Mouse (Mus musculus) midbrain, postnatal 0 days (tissue): ENCODE measurements around the gene Flywch1. TPM values are rescaled to one million over a fixed set of nuclear protein-coding genes. Genes with fewer than 3 reads are reported as not detected.

Experiments
- ATAC-seq: fragments of 200-750 bp; cut with Nextera tagmentation; 2 replicates; pipeline ENCODE4 v1.8.0; 2017; ENCODE audit warnings: moderate number of reproducible peaks, mild to moderate bottlenecking, moderate TSS enrichment, moderate library complexity; ENCODE audit not compliant: low FRiP score
- DNase-seq: peaks from one replicate; pipeline ENCODE4 v3.0.0-alpha.2; 2015; ENCODE audit warnings: low spot score
- H3K27ac ChIP-seq: fragments of 300-500 bp; sonication (generic); 2 replicates; pipeline ENCODE4 v1.5.1; 2014; ENCODE audit warnings: low read depth, mild to moderate bottlenecking, low read length, mixed read lengths
- H3K27me3 ChIP-seq: fragments of 300-500 bp; sonication (generic); 2 replicates; pipeline ENCODE4 v1.6.1; 2014; ENCODE audit warnings: low read length, control low read depth, mixed read lengths; ENCODE audit not compliant: insufficient read depth
- H3K36me3 ChIP-seq: fragments of 300-500 bp; sonication (generic); 2 replicates; pipeline ENCODE4 v1.6.1; 2014; ENCODE audit warnings: low read length, control low read depth, mixed read lengths; ENCODE audit not compliant: insufficient read depth
- H3K4me1 ChIP-seq: fragments of 300-500 bp; sonication (generic); 2 replicates; pipeline ENCODE4 v1.6.1; 2014; ENCODE audit warnings: mild to moderate bottlenecking, control low read depth, antibody characterized with exemption, low read length, mixed read lengths; ENCODE audit not compliant: insufficient read depth
- H3K4me2 ChIP-seq: fragments of 300-500 bp; sonication (generic); 2 replicates; pipeline ENCODE4 v1.6.1; 2014; ENCODE audit warnings: low read depth, mild to moderate bottlenecking, low read length, mixed read lengths; ENCODE audit not compliant: poor library complexity, severe bottlenecking
- H3K4me3 ChIP-seq: fragments of 300-500 bp; sonication (generic); 2 replicates; pipeline ENCODE4 v1.5.1; 2014; ENCODE audit warnings: low read depth, mild to moderate bottlenecking, low read length, moderate library complexity
- H3K9ac ChIP-seq: fragments of 300-500 bp; sonication (generic); replicated peaks from 2 replicates; pipeline ENCODE4 v1.6.1; 2014; ENCODE audit warnings: mild to moderate bottlenecking, low read length, moderate library complexity, mixed read lengths; ENCODE audit not compliant: poor library complexity, severe bottlenecking
- H3K9me3 ChIP-seq: fragments of 300-500 bp; sonication (generic); 2 replicates; pipeline ENCODE4 v1.6.1; 2016; ENCODE audit warnings: low read length, control low read depth
- CTCF ChIP-seq: IDR thresholded peaks from 2 replicates; pipeline ENCODE4 v1.5.1; 2016; ENCODE audit warnings: antibody characterized with exemption, mild to moderate bottlenecking
- WGBS: fragments of 180-500 bp; shearing (Covaris S2); extraction: QIAGEN DNeasy Blood & Tissue Kit; methylation state at CpG from one replicate; pipeline ENCODE4 v1.1.7; 2014; 5-methylcytosine and 5-hydroxymethylcytosine counted together
- polyA plus RNA-seq: library from polyadenylated mRNA; unstranded; fragments of >200 nt; fragmentation: Nextera tagmentation; extraction: Ambion mirVana; gene quantifications from 2 replicates; pipeline ENCODE4 v1.2.1, GENCODE M21; 2015
- total RNA-seq: library from RNA; depleted of rRNA; stranded (reverse); fragments of >200 nt; gene quantifications from 2 replicates; pipeline ENCODE4 v1.2.3, GENCODE M21; 2014

Gene Flywch1
- total and polyA plus RNA-seq, 2 experiments from 2014 or later: 188 to 248 TPM

DNA sequence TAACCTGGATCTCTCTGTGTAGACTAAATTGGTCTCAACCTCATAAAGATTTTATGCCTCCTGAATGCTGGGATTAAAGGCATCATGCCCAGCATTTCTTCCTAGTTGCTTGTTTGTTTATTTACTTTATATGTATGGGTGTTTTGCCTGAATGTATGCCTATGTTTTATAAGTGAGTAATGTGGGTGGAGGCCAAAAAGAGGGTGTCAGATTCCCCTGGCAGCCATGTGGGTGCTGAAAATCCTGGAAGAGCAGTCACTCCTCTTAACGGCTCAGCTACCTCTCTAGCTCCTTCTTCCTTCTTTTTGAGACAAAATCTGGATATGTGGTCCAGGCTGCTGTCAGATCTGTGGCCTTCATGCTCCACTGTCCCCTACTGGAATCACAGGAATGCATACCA lies 41.0 kb downstream of the Flywch1 start:
- H3K27me3 ChIP-seq: no peaks in the 10 kb centered on the region
- no peak for ATAC-seq
- WGBS: 68% methylated on average over 1 of the region's 1 CpGs

DNA sequence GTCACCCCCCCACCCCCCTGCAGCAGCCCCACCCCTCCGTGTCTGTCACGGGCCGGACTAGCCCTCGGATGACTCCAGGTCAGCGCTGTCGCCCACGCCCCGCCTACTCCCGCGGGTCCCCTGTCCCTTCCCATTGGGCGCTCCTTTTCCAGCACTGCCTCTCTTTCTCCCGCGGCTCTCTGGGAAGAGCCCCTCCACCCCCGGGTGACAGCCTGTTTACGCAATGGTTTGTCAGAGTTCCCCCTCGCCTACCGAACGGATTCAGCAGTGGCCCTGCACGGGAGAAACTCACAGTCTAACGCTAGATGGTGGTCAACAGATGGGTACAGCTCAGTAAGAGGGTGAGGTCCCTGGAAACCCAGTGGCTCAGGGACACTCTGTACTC lies 44.7 kb downstream of the Flywch1 start:
- Histone ChIP-seq H3K4me2 (peak overlapping the region; percentile 95), H3K4me1 (0 out of 2 replicates have a peak, but pooled peaks cover 5% of the 10 kb centered on the region), H3K9me3 (no peaks in the 10 kb centered on the region), H3K27me3 (no peaks in the 10 kb centered on the region), H3K9ac (peak overlapping the region; percentile 69; the same call in 1 of the 2 replicates), H3K4me3 (peak overlapping the region; percentile 86), H3K36me3 (no peaks in the 10 kb centered on the region), H3K27ac (no peak overlapping the region)
- peak; percentile 84 for ATAC-seq
- WGBS: 1% methylated on average over 20 of the region's 20 CpGs
- peak; percentile 87 for DNase-seq
- TF ChIP-seq CTCF: peak; percentile 55

More for the DNA sequence above, 41.0 kb downstream of the Flywch1 start:
- Histone ChIP-seq H3K36me3 (peaks cover 1% of the 10 kb centered on the region; the same call in 1 of the 2 replicates), H3K4me1 (0 out of 2 replicates have a peak, but pooled peaks cover 5% of the 10 kb centered on the region), H3K4me2 (no peak overlapping the region), H3K27ac (no peak overlapping the region), H3K9ac (no peak overlapping the region), H3K9me3 (no peaks in the 10 kb centered on the region), H3K4me3 (no peak overlapping the region)
- DNase-seq: no peak
- no peak for TF ChIP-seq CTCF

DNA sequence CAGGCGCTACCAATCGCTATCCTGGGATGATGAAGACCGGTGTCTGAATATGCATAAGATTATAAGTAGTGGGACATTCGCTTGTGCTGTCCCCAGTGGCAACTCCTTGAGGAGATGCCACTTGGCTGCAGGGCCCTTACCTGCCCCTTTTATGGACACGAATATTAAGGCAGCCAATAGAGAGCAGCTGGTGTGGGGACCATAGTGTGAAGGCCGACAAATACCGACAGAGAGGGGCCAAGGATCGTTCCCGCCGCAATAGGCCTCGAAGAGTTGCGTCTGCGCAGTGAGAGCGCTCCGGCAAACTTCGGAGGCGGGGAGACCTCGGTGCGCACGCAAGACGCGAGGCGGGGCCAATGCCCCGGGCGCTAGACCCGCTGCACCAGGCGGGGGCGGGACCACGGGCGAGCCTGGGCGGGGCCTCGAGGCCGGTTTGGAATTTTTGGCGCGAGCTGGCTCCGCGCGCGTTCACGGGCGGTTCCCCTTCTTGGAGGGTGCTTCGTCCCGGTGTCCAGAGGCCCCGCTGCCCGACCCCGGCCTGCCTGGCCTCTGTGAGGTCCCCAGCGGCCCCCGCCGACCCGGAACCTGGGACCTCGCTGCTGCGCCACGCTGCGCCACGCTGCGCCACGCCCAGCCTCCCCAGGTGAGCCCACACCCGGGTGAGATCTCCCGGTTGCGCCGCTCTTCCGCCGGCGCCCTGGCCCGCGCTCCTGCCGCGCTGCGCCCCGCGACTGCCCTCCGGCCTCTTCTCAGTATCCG lies 45.2 kb downstream of the Flywch1 start, which contains the start of gene Pkmyt1:
Gene Pkmyt1, plus strand, starts transcription at position 338 of the 759 bp plus-strand sequence.
- 0 out of 2 replicates have a peak, but pooled peaks have one; percentile 20 for TF ChIP-seq CTCF
- no peaks in the 10 kb centered on the region for H3K9me3 ChIP-seq
- no peaks in the 10 kb centered on the region for H3K27me3 ChIP-seq
- 0 out of 2 replicates have a peak, but pooled peaks cover 5% of the 10 kb centered on the region for H3K4me1 ChIP-seq
- H3K36me3 ChIP-seq: no peaks in the 10 kb centered on the region
- peak; percentile 93 for ATAC-seq
- peak; percentile 96 for DNase-seq
- WGBS: 1% methylated on average over 61 of the region's 73 CpGs
- H3K4me2 ChIP-seq: peak within 1 kb of the TSS; percentile 95
- peak within 1 kb of the TSS; percentile 69 for H3K9ac ChIP-seq
- H3K4me3 ChIP-seq: peak within 1 kb of the TSS; percentile 86
- peak within 1 kb of the TSS; percentile 72 for H3K27ac ChIP-seq

DNA sequence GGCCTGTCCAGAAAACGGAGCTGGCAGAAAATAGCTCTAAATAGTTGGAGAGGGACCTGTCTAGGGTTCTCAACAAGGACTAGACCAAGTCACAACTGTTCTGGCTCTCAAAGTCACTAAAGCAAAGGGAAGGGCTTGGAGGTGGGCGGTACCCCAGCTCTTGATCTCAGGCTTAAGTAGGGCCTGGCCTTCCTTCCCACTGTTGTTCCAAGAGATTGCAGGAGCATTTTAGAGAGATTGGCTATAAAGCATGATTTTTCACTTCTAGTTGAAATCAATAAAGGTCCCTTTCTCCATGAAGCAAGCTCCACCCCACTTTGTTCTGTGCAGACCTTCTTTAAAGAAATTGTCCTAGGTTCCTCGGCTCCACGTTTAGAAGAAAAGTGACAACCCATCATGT lies 45.9 kb downstream of the Flywch1 start:
- TF ChIP-seq CTCF: no peak
- H3K4me3 ChIP-seq: peak overlapping the region; percentile 86; the same call in 1 of the 2 replicates
- 63% methylated on average over 4 of the region's 4 CpGs for WGBS
- peak overlapping the region; percentile 95 for H3K4me2 ChIP-seq
- 0 out of 2 replicates have a peak, but pooled peaks cover 5% of the 10 kb centered on the region for H3K4me1 ChIP-seq
- no peaks in the 10 kb centered on the region for H3K27me3 ChIP-seq
- no peaks in the 10 kb centered on the region for H3K36me3 ChIP-seq
- no peaks in the 10 kb centered on the region for H3K9me3 ChIP-seq
- no peak for ATAC-seq
- no peak for DNase-seq
- H3K27ac ChIP-seq: peak overlapping the region; percentile 72
- peak overlapping the region; percentile 69 for H3K9ac ChIP-seq

DNA sequence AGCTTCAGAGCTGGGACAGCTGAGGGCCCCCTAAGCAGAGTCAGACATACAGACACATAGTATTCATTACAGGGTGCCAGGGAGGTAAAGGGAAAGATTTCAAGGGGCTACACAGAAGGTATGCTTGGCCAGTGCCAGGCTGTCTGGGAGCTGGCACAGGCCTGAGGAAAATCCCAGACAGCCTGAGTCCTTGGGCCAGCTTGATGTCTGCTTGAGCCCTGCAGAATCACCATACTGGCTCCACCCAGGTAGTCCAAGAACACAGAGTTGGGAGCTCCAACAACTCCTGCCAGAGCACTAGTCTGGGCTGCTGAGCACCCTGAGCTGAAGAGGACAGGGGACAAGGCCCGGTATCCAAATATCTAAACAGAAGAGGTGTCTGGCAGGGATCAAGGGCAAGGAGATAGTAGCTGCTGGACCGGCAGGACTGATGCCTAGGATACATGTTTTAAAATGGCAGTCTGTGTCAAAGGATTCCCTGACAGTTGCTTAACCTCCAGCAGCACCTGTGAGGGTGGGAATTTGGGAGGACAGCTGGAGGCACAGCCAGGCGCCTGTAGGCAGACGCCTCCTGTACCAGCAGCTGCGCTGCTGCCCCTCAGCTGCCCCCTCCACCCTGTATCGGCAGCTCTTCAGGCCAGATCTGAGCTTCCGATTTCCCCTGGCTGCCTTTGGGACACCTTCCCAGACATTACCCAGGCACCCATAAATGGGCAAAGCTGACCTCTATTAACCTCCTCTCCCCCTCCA lies 48.9 kb downstream of the Flywch1 start, which contains the start of gene 1520401A03Rik:
Gene 1520401A03Rik, minus strand, starts transcription at position 408 of the 750 bp plus-strand sequence.
- Histone ChIP-seq H3K4me1 (0 out of 2 replicates have a peak, but pooled peaks cover 5% of the 10 kb centered on the region), H3K9me3 (no peaks in the 10 kb centered on the region), H3K36me3 (no peaks in the 10 kb centered on the region), H3K27me3 (no peaks in the 10 kb centered on the region), H3K9ac (no peak within 1 kb of the TSS), H3K4me3 (no peak within 1 kb of the TSS), H3K4me2 (no peak within 1 kb of the TSS), H3K27ac (no peak within 1 kb of the TSS)
- DNase-seq (no peak), ATAC-seq (no peak)
- TF ChIP-seq CTCF: no peak
- 77% methylated on average over 7 of the region's 7 CpGs for WGBS
